Mouse (Mus musculus) kidney, embryonic 15.5 days (tissue): Measurements from ENCODE around the gene Atp5g3. TPM values are rescaled to one million over a fixed set of nuclear protein-coding genes. Genes with fewer than 3 reads are reported as not detected.
"Not testable (repeated sequence)": the region's sequence is repeated elsewhere in the genome, so short reads cannot be mapped to it uniquely, and the experiment has no call there.

ENCODE experiments used
- ATAC-seq: fragments of 200-750 bp; cut with Nextera tagmentation; replicated peaks from 2 replicates; pipeline ENCODE4 v1.8.0; 2017; ENCODE audit warnings: moderate TSS enrichment; ENCODE audit not compliant: low FRiP score
- H3K27ac ChIP-seq: fragments of 300-500 bp; sonication (generic); 2 replicates; pipeline ENCODE4 v1.5.1; 2015; ENCODE audit warnings: mild to moderate bottlenecking, inconsistent platforms
- H3K27me3 ChIP-seq: fragments of 300-500 bp; sonication (generic); 2 replicates; pipeline ENCODE4 v1.6.1; 2015; ENCODE audit warnings: inconsistent platforms
- H3K36me3 ChIP-seq: fragments of 300-500 bp; sonication (generic); 2 replicates; pipeline ENCODE4 v1.6.1; 2015; ENCODE audit warnings: inconsistent platforms
- H3K4me1 ChIP-seq: fragments of 300-500 bp; sonication (generic); 2 replicates; pipeline ENCODE4 v1.6.1; 2015; ENCODE audit warnings: inconsistent platforms
- H3K4me2 ChIP-seq: fragments of 300-500 bp; sonication (generic); 2 replicates; pipeline ENCODE4 v1.6.1; 2015; ENCODE audit warnings: moderate library complexity, mild to moderate bottlenecking, inconsistent platforms
- H3K4me3 ChIP-seq: fragments of 300-500 bp; sonication (generic); replicated peaks from 2 replicates; pipeline ENCODE4 v1.5.1; 2015; ENCODE audit warnings: mild to moderate bottlenecking, inconsistent platforms
- H3K9ac ChIP-seq: fragments of 300-500 bp; sonication (generic); 2 replicates; pipeline ENCODE4 v1.6.1; 2015; ENCODE audit warnings: mild to moderate bottlenecking, inconsistent platforms
- H3K9me3 ChIP-seq: fragments of 300-500 bp; sonication (generic); replicated peaks from 2 replicates; pipeline ENCODE4 v1.6.1; 2016; ENCODE audit warnings: inconsistent platforms
- WGBS: fragments of 180-500 bp; shearing (Covaris S2); methylation state at CpG from one replicate; pipeline ENCODE4 v1.1.7; 2015; ENCODE audit warnings: mixed read lengths; 5-methylcytosine and 5-hydroxymethylcytosine counted together
- polyA plus RNA-seq: library from polyadenylated mRNA; unstranded; fragments of >200 nt; fragmentation: Nextera tagmentation; extraction: Ambion mirVana; gene quantifications from 2 replicates; pipeline ENCODE4 v1.2.1, GENCODE M21; 2015

Atp5g3 gene
- polyA plus RNA-seq, 1 experiment from 2014 or later = 1,335 TPM

GRCm38 (mm10) chr2:73925539-73925938, 14.4 kb upstream of the Atp5g3 start:
- H3K9ac ChIP-seq = no peak overlapping the region
- H3K9me3 ChIP-seq = no peaks in the 10 kb centered on the region
- H3K4me1 ChIP-seq = no peaks in the 10 kb centered on the region
- WGBS = 62% methylated on average over 3 of the region's 3 CpGs
- H3K36me3 ChIP-seq = no peaks in the 10 kb centered on the region
- no peak overlapping the region for H3K27ac ChIP-seq
- no peak for ATAC-seq
- H3K4me2 ChIP-seq = no peak overlapping the region
- H3K27me3 ChIP-seq = no peaks in the 10 kb centered on the region
- H3K4me3 ChIP-seq = no peak overlapping the region

GRCm38 (mm10) chr2:73925089-73925488, 14.0 kb upstream of the Atp5g3 start:
- H3K4me3 ChIP-seq = no peak overlapping the region
- no peak overlapping the region for H3K9ac ChIP-seq
- H3K9me3 ChIP-seq = no peaks in the 10 kb centered on the region
- no peak overlapping the region for H3K27ac ChIP-seq
- no peaks in the 10 kb centered on the region for H3K27me3 ChIP-seq
- WGBS = 19% methylated on average over 5 of the region's 5 CpGs
- no peak overlapping the region for H3K4me2 ChIP-seq
- no peaks in the 10 kb centered on the region for H3K36me3 ChIP-seq
- peak; percentile 67; the same call in 1 of the 2 replicates for ATAC-seq
- no peaks in the 10 kb centered on the region for H3K4me1 ChIP-seq

GRCm38 (mm10) chr2:73919642-73920041, 8.5 kb upstream of the Atp5g3 start:
- WGBS = 74% methylated on average over 7 of the region's 7 CpGs
- no peak for ATAC-seq

GRCm38 (mm10) chr2:73912264-73912663, 1.1 kb upstream of the Atp5g3 start:
- WGBS = 78% methylated on average over 3 of the region's 3 CpGs

More at GRCm38 (mm10) chr2:73919642-73920041, 8.5 kb upstream of the Atp5g3 start:
- no peak overlapping the region for H3K9ac ChIP-seq
- H3K9me3 ChIP-seq = no peaks in the 10 kb centered on the region
- H3K4me3 ChIP-seq = no peak overlapping the region
- no peak overlapping the region for H3K4me2 ChIP-seq
- H3K27me3 ChIP-seq = 0 out of 2 replicates have a peak, but pooled peaks cover 5% of the 10 kb centered on the region
- H3K36me3 ChIP-seq = no peaks in the 10 kb centered on the region
- H3K4me1 ChIP-seq = no peaks in the 10 kb centered on the region
- no peak overlapping the region for H3K27ac ChIP-seq

GRCm38 (mm10) chr2:73910571-73911174, 453 bp downstream of the Atp5g3 start:
- peak; percentile 69 for ATAC-seq
- Histone ChIP-seq H3K4me2 (peak overlapping the region; percentile 70), H3K9me3 (no peaks in the 10 kb centered on the region), H3K27ac (peak overlapping the region; percentile 96), H3K4me1 (peaks cover 17% of the 10 kb centered on the region), H3K27me3 (no peaks in the 10 kb centered on the region), H3K4me3 (peak overlapping the region; percentile 100), H3K9ac (peak overlapping the region; percentile 98), H3K36me3 (peaks cover 31% of the 10 kb centered on the region)
- WGBS = under 1% methylated on average over 47 of the region's 50 CpGs

More at GRCm38 (mm10) chr2:73912264-73912663, 1.1 kb upstream of the Atp5g3 start:
- Histone ChIP-seq H3K9me3 (no peaks in the 10 kb centered on the region), H3K27ac (no peak overlapping the region), H3K9ac (no peak overlapping the region), H3K4me2 (no peak overlapping the region), H3K4me1 (peaks cover 17% of the 10 kb centered on the region), H3K27me3 (no peaks in the 10 kb centered on the region), H3K36me3 (peaks cover 20% of the 10 kb centered on the region), H3K4me3 (no peak overlapping the region)
- ATAC-seq = no peak

GRCm38 (mm10) chr2:73909116-73909515, 2.0 kb downstream of the Atp5g3 start:
- Histone ChIP-seq H3K4me1 (peaks cover 17% of the 10 kb centered on the region), H3K27me3 (no peaks in the 10 kb centered on the region), H3K4me2 (no peak overlapping the region), H3K4me3 (no peak overlapping the region), H3K9ac (no peak overlapping the region), H3K36me3 (peaks cover 43% of the 10 kb centered on the region), H3K27ac (no peak overlapping the region), H3K9me3 (no peaks in the 10 kb centered on the region)
- no peak for ATAC-seq
- WGBS = 95% methylated on average over 2 of the region's 2 CpGs

- not testable (repeated sequence) for H3K4me2 ChIP-seq, H3K4me3 ChIP-seq, ATAC-seq, H3K4me1 ChIP-seq, H3K9ac ChIP-seq, H3K27ac ChIP-seq, H3K9me3 ChIP-seq, H3K27me3 ChIP-seq
- H3K36me3 ChIP-seq = peaks cover 48% of the 10 kb centered on the region
Observed at GRCm38 (mm10) chr2:73904679-73905078, 6.4 kb downstream of the Atp5g3 start.

- ATAC-seq = no peak
- Histone ChIP-seq H3K4me2 (no peak overlapping the region), H3K27me3 (no peaks in the 10 kb centered on the region), H3K36me3 (peaks cover 40% of the 10 kb centered on the region), H3K9ac (no peak overlapping the region), H3K27ac (no peak overlapping the region), H3K9me3 (no peaks in the 10 kb centered on the region), H3K4me3 (no peak overlapping the region), H3K4me1 (no peaks in the 10 kb centered on the region)
- 93% methylated on average over 2 of the region's 2 CpGs for WGBS
Observed at GRCm38 (mm10) chr2:73903536-73903935, 7.6 kb downstream of the Atp5g3 start.

- not testable (repeated sequence) for H3K27me3 ChIP-seq, H3K9ac ChIP-seq, H3K9me3 ChIP-seq, H3K4me2 ChIP-seq, H3K27ac ChIP-seq, ATAC-seq, H3K4me3 ChIP-seq, H3K4me1 ChIP-seq
- 97% methylated on average over 3 of the region's 3 CpGs for WGBS
- H3K36me3 ChIP-seq = peaks cover 28% of the 10 kb centered on the region
Observed at GRCm38 (mm10) chr2:73902328-73902727, 8.8 kb downstream of the Atp5g3 start.

- Histone ChIP-seq H3K9me3 (no peaks in the 10 kb centered on the region), H3K4me3 (no peak overlapping the region), H3K4me1 (no peaks in the 10 kb centered on the region), H3K4me2 (no peak overlapping the region), H3K36me3 (peaks cover 18% of the 10 kb centered on the region), H3K9ac (no peak overlapping the region), H3K27ac (no peak overlapping the region), H3K27me3 (no peaks in the 10 kb centered on the region)
- no peak for ATAC-seq
Observed at GRCm38 (mm10) chr2:73901169-73901568, 10.0 kb downstream of the Atp5g3 start.

- no peaks in the 10 kb centered on the region for H3K9me3 ChIP-seq
- H3K36me3 ChIP-seq = peaks cover 14% of the 10 kb centered on the region
- H3K4me3 ChIP-seq = no peak overlapping the region
- no peak overlapping the region for H3K4me2 ChIP-seq
- ATAC-seq = no peak
- no peak overlapping the region for H3K9ac ChIP-seq
- no peaks in the 10 kb centered on the region for H3K27me3 ChIP-seq
- WGBS = 51% methylated on average over 1 of the region's 1 CpGs
- no peaks in the 10 kb centered on the region for H3K4me1 ChIP-seq
- no peak overlapping the region for H3K27ac ChIP-seq
Observed at GRCm38 (mm10) chr2:73900364-73900763, 10.8 kb downstream of the Atp5g3 start.

- not testable (repeated sequence) for H3K9me3 ChIP-seq, H3K27ac ChIP-seq, H3K27me3 ChIP-seq, H3K36me3 ChIP-seq, H3K4me1 ChIP-seq, H3K9ac ChIP-seq, H3K4me2 ChIP-seq, H3K4me3 ChIP-seq, ATAC-seq
- WGBS = 74% methylated on average over 4 of the region's 4 CpGs
Observed at GRCm38 (mm10) chr2:73896919-73897318, 14.2 kb downstream of the Atp5g3 start.
